Mouse (Mus musculus) lung, postnatal 14 days (tissue): ENCODE results near the gene Foxk1.
A peak's percentile ranks its signal among the peaks of the same experiment; 100 is the strongest.

Source experiments
- DNase-seq: peaks from one replicate; pipeline ENCODE4 v3.0.0; 2021

Gene Foxk1

DNA sequence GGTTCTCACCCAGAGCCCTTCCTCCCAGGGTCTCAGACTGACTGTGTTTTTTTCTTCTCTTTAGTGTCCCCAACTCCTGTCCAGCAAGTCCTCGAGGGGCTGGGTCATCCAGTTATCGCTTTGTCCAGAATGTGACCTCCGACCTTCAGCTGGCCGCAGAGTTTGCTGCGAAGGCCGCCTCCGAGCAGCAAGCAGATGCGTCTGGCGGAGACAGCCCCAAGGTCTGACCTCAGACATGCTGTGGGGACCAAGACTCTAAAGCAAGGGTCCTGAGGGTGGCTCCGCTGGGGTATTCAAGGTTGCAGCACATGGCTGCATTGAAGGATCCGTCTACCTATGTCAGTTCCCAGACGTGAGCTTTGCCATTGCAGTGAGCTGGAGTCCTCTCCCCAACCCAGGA is 47.3 kb downstream of the Foxk1 start:
- no peak for DNase-seq

- DNase-seq, result no peak
Measured at GRCm38 (mm10) chr5:142450846-142451245, 49.5 kb downstream of the Foxk1 start.

- DNase-seq, result no peak
Measured at GRCm38 (mm10) chr5:142451759-142452158, 50.5 kb downstream of the Foxk1 start.

GRCm38 (mm10) chr5:142453742-142454141 is 52.4 kb downstream of the Foxk1 start:
- no peak for DNase-seq

- DNase-seq, result no peak
Measured at GRCm38 (mm10) chr5:142456318-142456717, 55.0 kb downstream of the Foxk1 start.

- DNase-seq, result no peak
Measured at GRCm38 (mm10) chr5:142457345-142457744, 56.0 kb downstream of the Foxk1 start.

GRCm38 (mm10) chr5:142458791-142459557 is 57.7 kb downstream of the Foxk1 start:
- no peak for DNase-seq

DNA sequence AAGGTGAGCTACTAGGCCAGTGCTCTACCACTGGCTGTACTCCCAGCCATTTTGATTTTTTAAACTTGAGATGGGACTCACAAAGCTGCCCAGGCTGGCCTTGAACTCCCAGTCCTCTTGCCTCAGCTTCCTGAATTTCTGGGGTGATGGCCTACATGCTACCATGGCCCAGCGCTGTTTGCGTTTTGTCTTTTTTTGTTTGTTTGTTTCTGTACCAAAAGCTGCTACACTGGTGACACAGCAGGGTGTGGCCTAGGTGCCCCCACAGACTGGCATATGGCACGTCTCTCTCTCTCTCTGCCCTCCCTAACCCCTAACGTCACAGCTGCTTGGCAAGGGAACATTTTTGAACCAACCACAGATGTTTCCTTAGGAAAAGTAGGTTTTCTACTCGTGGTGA is 58.5 kb downstream of the Foxk1 start:
- no peak for DNase-seq

- no peak for DNase-seq
Measured at GRCm38 (mm10) chr5:142461942-142462640, 60.8 kb downstream of the Foxk1 start.

DNA sequence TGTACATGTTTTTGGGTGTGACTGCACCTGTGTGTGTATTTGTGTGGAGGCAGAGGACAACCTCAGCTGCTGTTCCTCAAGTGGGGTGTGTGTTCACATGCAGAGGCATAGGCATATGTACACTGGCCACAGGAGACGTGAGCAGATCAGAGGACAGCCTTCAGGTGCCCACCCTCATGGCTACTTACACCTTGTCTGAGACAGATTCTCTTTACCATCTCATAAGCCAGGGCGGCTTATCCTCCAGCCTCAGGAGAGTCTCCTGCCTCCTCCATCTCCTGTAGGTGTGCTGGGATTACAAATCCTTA is 61.3 kb downstream of the Foxk1 start:
- no peak for DNase-seq

GRCm38 (mm10) chr5:142463011-142463410 is 61.7 kb downstream of the Foxk1 start:
- DNase-seq, result no peak

DNA sequence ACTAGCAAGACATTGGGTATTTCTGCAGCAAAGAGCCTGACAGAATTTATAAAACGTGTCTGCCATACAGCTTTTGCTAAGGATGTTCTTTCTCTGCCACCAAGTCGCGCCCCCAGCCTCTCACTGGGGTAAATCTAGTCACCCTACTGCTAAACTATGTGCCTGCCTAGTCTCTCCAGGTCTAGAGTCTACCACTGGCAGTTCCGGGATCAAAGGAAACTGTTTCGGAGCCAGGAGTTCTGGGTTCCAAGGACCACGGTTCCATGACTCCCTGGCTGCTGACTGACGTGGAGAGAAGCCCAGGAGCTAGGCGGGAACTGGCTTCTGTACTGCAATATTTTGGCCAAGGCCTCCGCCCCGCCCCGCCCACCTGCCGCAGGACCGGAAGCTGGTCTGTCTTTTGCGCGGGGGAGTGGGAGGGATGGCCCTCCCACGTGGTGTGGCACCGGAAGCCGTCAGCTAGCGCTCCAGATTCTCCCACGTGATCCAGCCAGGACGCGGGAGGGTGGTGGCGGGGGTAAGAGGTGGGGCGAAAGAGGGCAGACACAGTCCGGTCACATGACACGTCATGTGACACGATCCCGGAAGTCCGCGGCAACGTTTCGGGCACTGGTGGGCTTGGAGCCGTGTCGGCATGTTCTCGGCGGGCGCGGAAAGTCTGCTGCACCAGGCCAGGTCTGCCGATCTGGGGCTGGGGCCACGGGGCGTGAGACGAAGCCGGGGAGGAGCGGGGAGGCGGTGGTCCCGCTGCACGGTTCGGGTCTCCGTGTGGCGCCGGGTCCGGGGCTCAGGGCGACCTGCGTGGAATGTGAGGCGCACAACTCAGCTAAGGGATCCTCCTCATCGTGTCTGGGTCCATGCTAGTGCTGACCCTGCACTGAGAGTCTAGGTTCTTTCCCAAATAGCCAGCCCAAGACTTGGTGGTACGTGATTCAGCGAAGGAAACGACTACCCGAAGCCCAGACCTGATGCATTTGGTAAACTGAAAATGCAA is 62.5 kb downstream of the Foxk1 start, which contains the start of gene Ap5z1:
Gene Ap5z1 (plus strand): TSS at position 484 of the 994 bp plus-strand sequence.
- DNase-seq, result peak; percentile 92

DNA sequence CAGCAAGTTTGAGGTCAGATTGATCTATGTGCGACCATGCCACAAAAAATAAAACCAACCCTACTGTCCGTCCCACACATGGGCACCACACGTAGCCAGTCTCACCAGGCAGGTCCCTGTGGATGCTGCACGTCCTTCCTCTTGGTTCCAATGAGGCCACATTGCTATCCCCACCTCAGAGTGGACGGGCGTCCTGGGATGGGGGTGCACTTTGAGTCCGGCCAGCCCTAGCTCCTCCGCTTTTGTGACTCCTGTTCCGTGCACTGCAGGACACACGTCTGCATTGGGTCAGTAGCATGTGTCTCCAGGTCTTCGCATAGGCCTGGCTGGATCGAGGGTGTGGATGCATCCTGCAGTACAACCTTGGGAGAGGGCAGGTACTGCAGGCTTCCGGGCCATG is 67.1 kb downstream of the Foxk1 start:
- no peak for DNase-seq

DNA sequence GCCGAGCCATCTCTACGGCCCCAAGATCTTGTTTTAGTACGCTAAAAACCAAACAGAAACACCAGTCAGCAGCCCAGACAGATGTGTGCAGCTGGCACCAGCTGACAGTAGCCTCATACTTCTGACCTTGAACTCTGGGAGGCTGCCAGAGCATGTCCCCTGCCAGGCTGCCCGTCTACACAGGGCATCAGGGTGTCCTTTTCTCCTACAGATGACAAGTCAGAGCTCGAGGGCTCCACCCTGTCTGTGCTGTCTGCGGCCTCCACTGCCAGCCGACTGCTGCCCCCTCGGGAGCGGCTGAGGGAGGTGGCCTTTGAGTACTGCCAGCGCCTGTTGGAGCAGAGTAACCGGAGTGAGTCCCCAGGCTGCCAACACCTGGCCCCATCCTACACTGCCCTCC is 68.5 kb downstream of the Foxk1 start:
- DNase-seq, result no peak

GRCm38 (mm10) chr5:142473696-142474095 is 72.4 kb downstream of the Foxk1 start:
- DNase-seq, result no peak

DNA sequence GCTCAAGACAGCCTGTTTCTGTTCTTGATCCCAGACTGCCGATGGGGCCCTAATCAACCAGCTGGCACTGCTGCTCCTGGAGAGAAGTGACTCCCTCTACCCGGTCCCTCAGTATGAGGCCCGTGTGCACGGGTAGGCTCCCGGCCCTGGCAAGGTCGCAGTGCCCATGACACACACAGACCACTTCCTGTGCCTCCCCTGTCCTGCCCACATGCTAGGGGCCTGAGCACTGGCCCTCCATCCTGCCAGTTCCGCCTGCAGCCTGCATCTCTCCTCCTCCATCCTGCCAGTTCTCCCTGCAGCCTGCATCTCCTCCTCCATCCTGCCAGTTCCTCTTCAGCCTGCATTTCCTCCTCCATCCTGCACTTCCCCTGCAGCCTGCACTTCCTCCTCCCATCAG is 74.4 kb downstream of the Foxk1 start:
- DNase-seq, result no peak

GRCm38 (mm10) chr5:142477346-142477745 is 76.0 kb downstream of the Foxk1 start:
- DNase-seq, result no peak

DNA sequence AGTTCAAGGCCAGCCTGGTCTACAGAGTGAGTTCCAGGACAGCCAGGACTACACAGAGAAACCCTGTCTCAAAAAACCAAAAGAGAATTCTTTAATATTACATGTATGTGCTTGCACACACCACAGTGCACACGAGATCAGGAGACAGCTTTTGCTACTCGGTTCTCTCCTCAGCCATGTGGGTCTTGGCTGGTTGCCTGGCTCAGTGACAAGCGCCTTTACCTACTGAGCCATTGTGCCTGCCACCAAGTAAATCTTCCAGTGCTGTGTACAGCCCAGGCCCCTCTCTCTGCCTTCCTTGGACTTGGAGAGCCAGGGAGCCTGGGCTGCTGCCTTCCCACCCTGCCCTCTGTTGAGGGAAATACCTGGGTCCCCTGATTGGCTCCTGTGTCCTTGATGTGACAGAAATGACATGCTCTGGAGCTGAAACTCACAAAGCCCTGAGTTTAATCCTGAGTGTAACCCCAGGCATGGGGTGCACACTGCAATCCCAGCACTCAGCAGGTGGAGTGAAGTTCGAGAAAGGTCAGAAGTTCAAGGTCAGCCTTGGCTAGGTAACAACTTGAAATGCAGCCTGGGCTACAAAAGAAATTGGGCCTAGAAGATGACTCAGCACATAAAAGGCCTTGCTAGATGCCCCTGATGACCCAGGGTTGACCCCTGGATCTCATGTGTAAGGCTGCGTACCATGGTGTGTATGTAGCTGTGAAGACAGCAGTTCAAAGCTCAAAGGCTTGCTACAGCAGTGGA is 76.7 kb downstream of the Foxk1 start:
- DNase-seq, result no peak

DNA sequence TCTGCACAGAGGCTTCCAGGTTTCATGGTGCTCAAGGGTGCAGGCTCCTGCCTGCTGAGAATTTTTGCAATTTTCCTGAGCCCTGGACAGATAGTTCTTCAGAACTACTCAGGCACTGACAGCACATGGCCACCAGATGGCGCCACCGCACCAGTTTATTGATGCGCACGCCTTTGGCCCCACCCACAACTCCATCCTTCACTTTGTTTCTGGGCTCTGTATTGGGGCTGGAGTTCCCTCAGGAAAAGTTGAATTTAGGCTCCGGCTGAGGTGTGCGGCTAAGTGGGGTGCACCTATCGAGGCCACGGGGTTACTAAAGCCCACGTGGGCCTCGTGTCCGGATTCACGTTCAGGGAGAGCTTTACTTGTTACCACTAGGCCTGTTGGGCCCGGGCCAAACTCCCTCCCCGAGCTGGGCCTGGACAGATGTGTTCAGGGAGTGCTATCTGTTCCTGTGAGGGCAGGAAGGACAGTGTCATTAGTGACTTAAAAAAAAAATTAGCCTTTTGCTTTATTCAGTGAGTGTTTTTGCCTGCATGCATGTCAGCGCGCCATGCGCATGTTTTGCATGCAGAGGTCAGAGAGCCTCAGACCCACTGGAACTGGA is 77.6 kb downstream of the Foxk1 start:
- peak; percentile 87 for DNase-seq

GRCm38 (mm10) chr5:142482512-142482911 is 81.2 kb downstream of the Foxk1 start:
- DNase-seq, result no peak

DNA sequence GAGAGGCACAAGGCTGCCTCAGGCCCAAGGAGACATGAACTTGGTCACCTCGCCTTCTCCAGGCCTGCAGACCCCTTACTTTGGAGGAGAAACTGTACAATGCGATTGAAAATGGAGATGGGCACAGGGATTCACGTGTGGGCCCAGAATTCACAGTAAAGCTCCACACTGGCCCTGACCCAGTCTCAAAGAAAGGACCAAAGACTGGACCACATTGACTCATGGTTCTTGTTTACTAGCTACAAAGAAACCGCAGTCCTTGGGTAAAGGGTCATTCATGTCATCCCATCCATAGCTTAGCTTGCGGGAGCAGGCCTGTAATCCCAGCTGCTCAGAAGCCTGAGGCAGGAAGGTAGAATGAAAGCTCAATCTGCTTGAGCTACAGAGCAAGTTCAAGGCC is 82.3 kb downstream of the Foxk1 start:
- no peak for DNase-seq

DNA sequence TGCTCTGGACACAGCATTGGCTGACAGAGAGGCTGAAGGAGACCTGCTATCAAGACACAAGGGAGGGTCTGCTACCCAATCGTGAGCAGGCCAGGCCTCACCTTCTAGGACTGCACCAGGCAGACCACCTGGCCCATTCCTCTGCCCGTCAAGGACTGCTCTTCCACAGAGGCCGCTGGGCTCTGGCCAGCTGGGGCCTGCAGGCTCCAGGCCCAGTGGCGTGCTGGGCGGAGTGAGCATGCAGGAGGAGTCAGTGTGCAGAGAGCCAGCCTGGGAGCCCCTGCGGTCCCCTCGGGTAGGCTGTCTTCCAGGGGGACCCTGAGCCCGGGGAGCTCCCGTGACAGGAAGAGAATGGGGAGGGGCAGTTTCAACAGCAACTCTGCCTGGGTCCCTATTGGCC is 85.4 kb downstream of the Foxk1 start:
- no peak for DNase-seq
